Mouse (Mus musculus) neural tube, embryonic 12.5 days (tissue): ENCODE results near the gene Elfn2. TPM values are rescaled to one million over a fixed set of nuclear protein-coding genes. Genes with fewer than 3 reads are reported as not detected.

Source experiments
- ATAC-seq: fragments of 200-750 bp; cut with Nextera tagmentation; 2 replicates; pipeline ENCODE4 v1.8.0; 2017; ENCODE audit warnings: low read depth, mild to moderate bottlenecking, moderate TSS enrichment, moderate library complexity; ENCODE audit not compliant: low FRiP score
- H3K27ac ChIP-seq: fragments of 300-500 bp; sonication (generic); 2 replicates; pipeline ENCODE4 v1.5.1; 2016
- H3K27me3 ChIP-seq: fragments of 300-500 bp; sonication (generic); replicated peaks from 2 replicates; pipeline ENCODE4 v1.6.1; 2016; ENCODE audit warnings: mild to moderate bottlenecking
- H3K36me3 ChIP-seq: fragments of 300-500 bp; sonication (generic); 2 replicates; pipeline ENCODE4 v1.6.1; 2016; ENCODE audit warnings: mild to moderate bottlenecking
- H3K4me1 ChIP-seq: fragments of 300-500 bp; sonication (generic); 2 replicates; pipeline ENCODE4 v1.6.1; 2016
- H3K4me2 ChIP-seq: fragments of 300-500 bp; sonication (generic); replicated peaks from 2 replicates; pipeline ENCODE4 v1.6.1; 2016; ENCODE audit warnings: mild to moderate bottlenecking
- H3K4me3 ChIP-seq: fragments of 300-500 bp; sonication (generic); 2 replicates; pipeline ENCODE4 v1.5.1; 2016
- H3K9ac ChIP-seq: fragments of 300-500 bp; sonication (generic); 2 replicates; pipeline ENCODE4 v1.6.1; 2016; ENCODE audit warnings: mild to moderate bottlenecking
- H3K9me3 ChIP-seq: fragments of 300-500 bp; sonication (generic); 2 replicates; pipeline ENCODE4 v1.6.1; 2016; ENCODE audit warnings: mild to moderate bottlenecking
- WGBS: fragments of 180-500 bp; shearing (Covaris S2); methylation state at CpG from one replicate; pipeline ENCODE4 v1.1.7; 2016; 5-methylcytosine and 5-hydroxymethylcytosine counted together
- polyA plus RNA-seq: library from polyadenylated mRNA; unstranded; fragments of >200 nt; fragmentation: Nextera tagmentation; extraction: Ambion mirVana; gene quantifications from 2 replicates; pipeline ENCODE4 v1.2.1, GENCODE M21; 2016

Elfn2 gene
- polyA plus RNA-seq, 1 experiment from 2014 or later, result 2.0 TPM

- no peak overlapping the region; the same call in 1 of the 2 replicates for H3K27ac ChIP-seq
- no peak overlapping the region for H3K9ac ChIP-seq
- H3K27me3 ChIP-seq, result no peaks in the 10 kb centered on the region
- no peak overlapping the region for H3K4me2 ChIP-seq
- peaks cover 41% of the 10 kb centered on the region for H3K4me1 ChIP-seq
- H3K4me3 ChIP-seq, result no peak overlapping the region
- peak; percentile 65 for ATAC-seq
- H3K36me3 ChIP-seq, result no peaks in the 10 kb centered on the region
- H3K9me3 ChIP-seq, result no peaks in the 10 kb centered on the region
- 24% methylated on average over 10 of the region's 10 CpGs for WGBS
Measured at GRCm38 (mm10) chr15:78634095-78634737, 84.4 kb downstream of the Elfn2 start.

- no peak overlapping the region for H3K4me2 ChIP-seq
- ATAC-seq, result no peak
- no peak overlapping the region for H3K27ac ChIP-seq
- WGBS, result 38% methylated on average over 5 of the region's 5 CpGs
- H3K4me3 ChIP-seq, result no peak overlapping the region
- H3K4me1 ChIP-seq, result peaks cover 41% of the 10 kb centered on the region
- no peaks in the 10 kb centered on the region for H3K27me3 ChIP-seq
- H3K36me3 ChIP-seq, result no peaks in the 10 kb centered on the region
- no peak overlapping the region for H3K9ac ChIP-seq
- H3K9me3 ChIP-seq, result no peaks in the 10 kb centered on the region
Measured at GRCm38 (mm10) chr15:78633413-78633812, 85.2 kb downstream of the Elfn2 start.

GRCm38 (mm10) chr15:78632387-78632786, 86.2 kb downstream of the Elfn2 start:
- 61% methylated on average over 2 of the region's 2 CpGs for WGBS
- H3K27ac ChIP-seq, result no peak overlapping the region
- no peaks in the 10 kb centered on the region for H3K27me3 ChIP-seq
- no peak overlapping the region for H3K4me3 ChIP-seq
- no peaks in the 10 kb centered on the region for H3K36me3 ChIP-seq
- H3K4me1 ChIP-seq, result peaks cover 41% of the 10 kb centered on the region
- peak; percentile 45; the same call in 1 of the 2 replicates for ATAC-seq
- H3K4me2 ChIP-seq, result no peak overlapping the region
- H3K9ac ChIP-seq, result no peak overlapping the region
- H3K9me3 ChIP-seq, result no peaks in the 10 kb centered on the region

DNA sequence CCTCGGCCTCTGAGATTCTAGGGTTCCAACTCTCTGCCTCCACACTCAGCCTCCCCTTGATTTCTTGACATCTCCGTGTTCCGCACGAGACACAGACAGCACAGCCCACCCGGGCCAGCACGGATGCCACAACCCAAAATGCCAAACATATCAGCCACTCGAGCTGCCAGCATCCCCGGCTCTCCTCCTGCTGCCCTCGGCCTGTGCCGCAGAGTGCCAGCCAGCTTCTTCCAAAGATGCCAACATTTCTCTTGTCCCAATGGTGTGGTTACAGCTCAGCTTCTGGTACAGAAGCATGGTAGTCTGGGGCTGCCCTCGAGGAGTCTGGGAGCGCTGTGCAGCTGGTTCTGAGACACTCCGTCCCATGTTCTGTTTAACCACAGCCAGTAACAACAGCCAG, 92.3 kb downstream of the Elfn2 start:
- Histone ChIP-seq H3K9me3 (no peaks in the 10 kb centered on the region), H3K27me3 (0 out of 2 replicates have a peak, but pooled peaks cover 2% of the 10 kb centered on the region), H3K9ac (no peak overlapping the region), H3K27ac (no peak overlapping the region), H3K4me2 (no peak overlapping the region), H3K4me3 (no peak overlapping the region), H3K4me1 (peaks cover 16% of the 10 kb centered on the region), H3K36me3 (no peaks in the 10 kb centered on the region)
- 90% methylated on average over 13 of the region's 13 CpGs for WGBS
- no peak for ATAC-seq

DNA sequence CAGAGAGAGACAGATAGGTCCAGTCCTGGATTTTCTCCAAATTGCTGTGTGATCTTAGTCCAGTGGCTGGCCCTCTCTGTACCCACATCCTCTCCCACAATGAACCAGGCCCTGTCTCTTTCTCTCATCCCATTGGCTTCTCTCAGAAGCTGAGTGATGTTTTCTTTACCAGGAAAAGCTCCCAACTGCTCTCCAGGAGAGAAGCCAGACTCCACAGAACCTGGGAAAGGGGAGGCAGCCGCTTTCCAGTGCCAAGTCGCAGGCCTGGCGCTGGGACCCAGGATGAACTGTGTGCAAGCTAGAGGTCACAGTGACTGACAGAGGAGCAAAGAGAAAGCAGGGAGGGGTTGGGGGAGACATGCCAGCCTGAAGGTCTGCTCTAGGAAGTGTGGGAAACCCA, 93.6 kb downstream of the Elfn2 start:
- Histone ChIP-seq H3K9me3 (no peaks in the 10 kb centered on the region), H3K4me1 (peaks cover 11% of the 10 kb centered on the region; the same call in 1 of the 2 replicates), H3K4me3 (no peak overlapping the region), H3K4me2 (no peak overlapping the region), H3K27me3 (0 out of 2 replicates have a peak, but pooled peaks cover 3% of the 10 kb centered on the region), H3K27ac (no peak overlapping the region), H3K36me3 (no peaks in the 10 kb centered on the region), H3K9ac (no peak overlapping the region)
- no peak for ATAC-seq
- 89% methylated on average over 3 of the region's 3 CpGs for WGBS

DNA sequence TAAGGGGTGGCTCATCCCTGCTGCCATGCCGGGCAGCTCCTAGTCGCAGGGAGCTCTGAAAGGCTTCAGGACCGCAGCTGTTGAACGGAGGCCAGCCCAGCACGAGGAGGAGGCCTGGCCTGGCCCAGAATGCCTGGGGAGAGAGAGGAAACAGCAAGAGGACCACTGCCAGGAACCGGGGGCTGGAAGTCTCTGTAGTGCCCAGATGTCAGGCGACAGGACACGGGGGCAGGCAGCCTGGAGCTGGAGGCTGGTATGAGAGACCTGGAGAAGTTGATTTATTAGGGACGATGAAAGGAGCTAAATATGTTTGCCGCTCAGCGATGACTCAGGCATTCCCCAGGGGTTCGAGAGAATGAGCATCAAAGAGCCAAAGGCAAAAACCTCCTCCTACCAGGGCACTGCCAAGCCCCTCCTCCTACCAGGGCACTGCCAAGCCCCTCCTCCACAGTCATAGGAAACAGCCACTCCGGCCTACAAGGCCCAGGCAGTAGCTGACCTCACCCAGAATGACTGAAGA, 94.1 kb downstream of the Elfn2 start:
- Histone ChIP-seq H3K9ac (no peak overlapping the region), H3K4me2 (no peak overlapping the region), H3K27me3 (0 out of 2 replicates have a peak, but pooled peaks cover 4% of the 10 kb centered on the region), H3K9me3 (no peaks in the 10 kb centered on the region), H3K27ac (0 out of 2 replicates have a peak overlapping the region, but pooled peaks have one; percentile 42), H3K4me3 (no peak overlapping the region), H3K36me3 (no peaks in the 10 kb centered on the region), H3K4me1 (peaks cover 11% of the 10 kb centered on the region; the same call in 1 of the 2 replicates)
- 43% methylated on average over 13 of the region's 13 CpGs for WGBS
- ATAC-seq, result peak; percentile 77

DNA sequence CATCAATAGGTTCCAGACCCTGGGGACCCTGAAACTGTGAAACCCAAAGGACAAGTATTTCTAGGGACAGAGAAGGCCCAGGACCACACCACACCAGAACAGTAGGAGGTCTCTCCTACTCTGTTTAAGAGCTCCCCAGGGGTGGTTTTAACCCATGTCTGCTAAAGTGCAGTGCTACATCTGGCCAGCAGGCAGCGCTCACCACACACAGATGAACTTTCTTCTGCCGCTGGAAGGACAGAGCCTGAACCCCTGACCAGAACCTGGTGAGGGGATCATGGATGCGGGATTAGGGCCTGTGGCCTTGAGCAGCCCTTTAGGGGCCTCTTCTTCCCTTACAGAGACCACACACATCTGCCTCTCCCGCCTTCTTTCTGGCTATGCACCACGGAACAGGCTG, 95.1 kb downstream of the Elfn2 start:
- Histone ChIP-seq H3K4me3 (no peak overlapping the region), H3K9me3 (no peaks in the 10 kb centered on the region), H3K9ac (no peak overlapping the region), H3K4me1 (peaks cover 11% of the 10 kb centered on the region; the same call in 1 of the 2 replicates), H3K27me3 (0 out of 2 replicates have a peak, but pooled peaks cover 4% of the 10 kb centered on the region), H3K4me2 (no peak overlapping the region), H3K36me3 (no peaks in the 10 kb centered on the region), H3K27ac (no peak overlapping the region)
- 9% methylated on average over 5 of the region's 5 CpGs for WGBS
- ATAC-seq, result peak; percentile 43; the same call in 1 of the 2 replicates

Other genes starting within 250 kb of the Elfn2 start
- gene Il2rb, start 223.5 kb downstream of the Elfn2 start, polyA plus RNA-seq, result not detected in 2 replicates
- 7.1 and 8.7 TPM in 2 replicates for gene C1qtnf6, start 187.4 kb downstream of the Elfn2 start, polyA plus RNA-seq
- gene Sstr3, start 174.1 kb downstream of the Elfn2 start, polyA plus RNA-seq, result 0.18 and 0.24 TPM in 2 replicates
- gene Rac2, start 146.0 kb downstream of the Elfn2 start, polyA plus RNA-seq, result 7.7 and 9.0 TPM in 2 replicates
- 6.4 and 6.6 TPM in 2 replicates for gene Cyth4, start 121.7 kb downstream of the Elfn2 start, polyA plus RNA-seq
- gene Mfng, start 54.7 kb upstream of the Elfn2 start, polyA plus RNA-seq, result 65.3 and 72.9 TPM in 2 replicates
- gene Card10, start 84.3 kb upstream of the Elfn2 start, polyA plus RNA-seq, result 2.8 and 3.4 TPM in 2 replicates
- gene Cdc42ep1, start 123.9 kb upstream of the Elfn2 start, polyA plus RNA-seq, result 14.9 and 17.6 TPM in 2 replicates
- not detected in 2 replicates for gene Lgals2, start 136.8 kb upstream of the Elfn2 start, polyA plus RNA-seq
- 55.6 and 57.5 TPM in 2 replicates for gene Gga1, start 158.4 kb upstream of the Elfn2 start, polyA plus RNA-seq
- gene Gm49510, start 180.9 kb upstream of the Elfn2 start, polyA plus RNA-seq, result 0.28 and 0.32 TPM in 2 replicates
- 9.6 and 10.0 TPM in 2 replicates for gene Sh3bp1, start 181.0 kb upstream of the Elfn2 start, polyA plus RNA-seq
- gene Pdxp, start 195.1 kb upstream of the Elfn2 start, polyA plus RNA-seq, result 44.6 and 47.1 TPM in 2 replicates
- gene Lgals1, start 208.0 kb upstream of the Elfn2 start, polyA plus RNA-seq, result 327 and 328 TPM in 2 replicates
- gene Nol12, start 216.2 kb upstream of the Elfn2 start, polyA plus RNA-seq, result 58.4 and 62.4 TPM in 2 replicates
- gene Triobp, start 229.0 kb upstream of the Elfn2 start, polyA plus RNA-seq, result 35.2 and 42.0 TPM in 2 replicates